Mouse (Mus musculus) c-Kit-positive CD71-negative TER-119-negative erythroid progenitor cells, embryonic 14.5 days (primary cell): Measurements from ENCODE around the gene Map7.

ENCODE experiments used
- DNase-seq: peaks from one replicate; pipeline ENCODE4 v3.0.0-alpha.2; 2013; ENCODE audit warnings: low read depth

Gene Map7

DNA sequence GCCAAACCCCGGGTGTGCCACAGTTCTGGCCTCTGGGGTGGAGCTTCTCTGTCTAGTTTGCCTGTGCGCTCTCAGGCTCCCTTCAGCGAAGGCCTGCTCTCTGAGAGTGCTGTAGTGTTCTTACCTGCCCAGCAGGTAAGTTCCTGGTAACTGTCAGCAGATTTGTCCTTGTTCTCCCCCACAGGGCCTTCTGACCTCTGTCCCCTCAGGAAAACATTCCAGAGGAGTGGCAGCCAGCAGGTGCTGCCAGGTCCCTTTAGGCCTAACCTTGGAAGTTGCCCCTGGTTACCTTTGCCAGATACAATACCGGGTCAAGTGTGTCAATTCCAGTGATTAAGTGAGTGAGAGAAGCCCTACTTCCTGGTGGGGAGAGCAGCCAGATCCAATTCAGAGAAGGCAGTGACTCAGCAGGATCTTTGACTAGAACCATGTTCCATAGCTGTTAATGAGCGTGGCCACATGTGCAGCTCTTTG is 38.6 kb downstream of the Map7 start:
- DNase-seq: no peak

DNA sequence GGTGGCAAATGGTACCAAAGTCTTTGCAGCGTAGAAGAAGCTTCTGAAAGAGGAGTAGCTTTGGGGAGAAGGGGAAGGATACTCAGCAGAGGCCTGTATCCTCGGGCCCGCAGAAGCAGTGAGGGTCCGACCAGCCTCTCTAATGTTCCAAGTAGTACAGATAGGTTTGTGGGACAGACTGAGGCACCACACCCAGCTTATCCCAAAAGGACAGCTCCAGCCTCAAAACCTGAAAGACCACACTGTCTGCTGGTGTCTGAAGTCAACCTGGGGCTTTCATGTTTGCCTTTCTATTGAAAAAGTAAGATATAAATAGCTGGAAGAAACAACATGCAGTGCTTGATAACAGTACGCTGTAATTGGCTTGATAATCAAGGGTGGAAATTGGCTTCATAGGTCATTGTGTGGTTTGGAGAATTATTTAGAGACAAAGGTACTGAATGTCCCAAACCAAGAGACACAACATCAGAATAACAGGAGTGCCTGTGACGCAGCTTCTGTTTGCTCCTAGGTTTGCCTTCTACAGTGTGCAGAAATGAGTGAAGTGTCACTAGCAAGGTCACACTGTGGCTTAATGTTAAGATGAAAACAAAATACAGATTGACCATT is 42.0 kb downstream of the Map7 start:
- no peak for DNase-seq

DNA sequence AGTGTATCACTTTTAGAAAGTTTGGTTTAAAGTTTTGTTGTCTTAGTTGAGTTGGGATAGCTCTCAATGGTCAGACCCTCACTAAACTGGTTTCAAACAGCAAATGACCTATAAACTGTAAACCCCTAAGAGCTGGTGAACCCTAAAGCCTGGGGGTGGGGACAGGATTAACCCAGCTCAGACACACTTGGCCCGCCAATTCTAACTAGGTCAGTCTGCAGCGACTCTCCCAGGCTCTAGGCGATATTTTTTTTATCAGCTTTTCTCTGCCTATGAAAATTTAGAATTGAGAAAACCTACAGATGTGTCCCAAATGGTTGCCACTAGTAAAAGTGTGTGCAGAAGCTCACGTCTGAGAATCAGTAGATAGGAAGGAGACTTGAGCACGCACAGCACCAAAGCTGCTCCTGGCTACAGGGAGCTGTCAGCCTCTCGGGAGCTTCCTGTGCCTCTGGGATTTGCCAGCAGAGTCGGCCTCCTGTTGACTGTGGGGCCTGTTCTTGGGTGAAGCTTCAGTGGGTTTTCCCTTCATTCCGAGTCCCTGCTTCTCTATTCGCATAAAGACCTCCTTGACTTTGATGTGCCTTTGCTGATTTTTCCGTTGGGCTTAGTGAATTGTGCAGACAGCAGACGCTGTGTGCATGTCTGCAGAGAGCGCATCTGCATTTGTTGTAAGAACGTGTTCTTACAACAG is 46.7 kb downstream of the Map7 start:
- DNase-seq: no peak

GRCm38 (mm10) chr10:20197039-20197438 is 48.8 kb downstream of the Map7 start:
- DNase-seq: no peak

DNA sequence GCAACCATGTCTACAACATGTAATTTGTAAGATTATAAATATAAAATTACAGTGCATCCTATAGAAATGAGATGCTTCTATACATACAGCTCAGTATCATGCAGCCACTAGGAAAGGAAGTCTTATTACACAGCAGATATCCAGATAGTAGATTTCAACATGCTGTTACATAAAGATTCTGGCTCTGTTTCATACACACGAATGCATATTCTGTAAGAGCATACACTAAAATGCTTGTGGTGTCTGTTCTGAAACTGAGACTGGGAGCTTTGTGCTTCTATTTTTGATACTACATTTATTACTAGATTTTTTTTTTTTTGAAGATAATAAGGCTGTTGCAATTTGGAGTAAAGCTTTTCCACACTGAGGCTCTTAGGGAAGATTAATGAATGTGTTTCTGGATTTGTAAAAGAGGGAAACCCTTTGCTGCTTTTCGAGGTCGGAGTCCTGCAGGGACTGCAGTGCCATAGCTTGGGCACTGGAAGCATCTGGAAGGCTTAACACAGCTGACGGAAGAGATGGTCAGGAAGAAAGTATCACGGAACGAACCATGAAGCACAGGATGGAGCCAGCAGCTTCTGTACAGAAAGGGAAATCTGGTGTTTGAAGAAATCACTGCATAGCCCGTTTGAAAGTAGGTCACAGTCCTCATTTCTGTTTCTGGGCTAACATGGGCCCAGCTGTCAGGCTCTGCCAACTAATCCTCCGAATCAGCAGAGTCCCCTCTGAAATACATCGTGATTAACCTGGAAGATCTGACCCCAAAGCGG is 50.9 kb downstream of the Map7 start:
- no peak for DNase-seq

GRCm38 (mm10) chr10:20201236-20201635 is 53.0 kb downstream of the Map7 start:
- no peak for DNase-seq

DNA sequence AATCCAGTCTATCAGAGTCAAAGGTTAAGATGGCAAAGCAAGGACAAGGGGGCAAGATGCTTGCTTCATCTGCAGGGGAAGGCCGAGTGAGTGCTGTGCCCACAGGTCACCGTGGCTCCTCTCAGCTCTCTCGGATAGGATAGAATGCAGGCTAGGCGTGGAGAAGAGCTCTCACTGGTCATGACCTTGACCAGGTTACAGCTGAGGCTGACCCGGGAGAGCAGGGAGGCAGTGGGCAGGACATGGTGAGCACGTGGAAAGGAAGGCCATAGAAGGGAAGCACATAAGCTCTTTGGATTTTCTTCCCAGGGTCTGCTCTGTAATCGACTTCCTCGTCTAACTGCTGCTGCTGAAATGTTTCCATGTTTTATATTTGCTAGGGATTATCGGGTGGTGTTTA is 53.9 kb downstream of the Map7 start:
- DNase-seq: no peak

DNA sequence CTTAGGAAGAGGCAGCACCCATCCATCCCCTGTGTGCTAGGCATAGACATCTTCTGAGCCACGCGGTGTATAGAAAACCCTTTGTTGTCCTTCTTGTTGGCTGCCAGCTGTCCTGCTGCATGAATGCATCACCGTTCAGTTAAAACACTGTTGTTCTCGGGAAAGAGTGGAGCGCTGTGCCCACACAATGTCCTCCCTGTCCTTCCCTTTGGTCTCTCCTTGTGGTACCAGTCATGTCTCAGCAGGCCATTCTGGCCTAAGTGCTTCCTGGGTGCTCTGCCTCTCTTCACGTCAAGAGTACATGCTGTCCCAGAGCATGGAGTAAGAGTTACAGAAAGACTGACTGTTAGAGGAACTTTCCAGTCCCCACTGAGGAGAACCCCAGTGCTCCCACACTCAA is 54.5 kb downstream of the Map7 start:
- DNase-seq: no peak

- no peak for DNase-seq
These were observed 55.2 kb downstream of the Map7 start for GRCm38 (mm10) chr10:20203502-20203901.

GRCm38 (mm10) chr10:20204696-20205431 is 56.6 kb downstream of the Map7 start:
- no peak for DNase-seq

GRCm38 (mm10) chr10:20206966-20207365 is 58.7 kb downstream of the Map7 start:
- no peak for DNase-seq

GRCm38 (mm10) chr10:20209609-20210341 is 61.5 kb downstream of the Map7 start:
- DNase-seq: no peak

- no peak for DNase-seq
These were observed 66.1 kb downstream of the Map7 start for GRCm38 (mm10) chr10:20214418-20214817.

DNA sequence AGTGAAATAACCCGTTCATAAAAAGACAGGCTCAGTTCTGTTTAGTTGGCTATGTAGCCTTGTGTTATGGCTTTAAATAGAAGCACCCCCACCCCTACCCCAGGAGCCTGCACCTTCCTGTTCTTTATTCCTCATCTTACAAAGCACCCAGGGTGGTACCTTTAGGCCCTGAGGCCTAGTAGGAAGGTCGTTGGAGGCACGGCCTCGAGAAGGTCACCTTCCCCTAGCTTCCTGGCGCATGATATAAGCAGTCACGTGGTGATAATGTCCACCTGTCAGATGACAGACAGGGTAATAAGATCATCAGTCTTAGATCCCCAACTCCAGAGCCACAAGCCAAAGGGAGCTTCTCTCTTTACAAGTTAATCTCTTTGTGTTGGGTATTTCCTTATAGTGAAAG is 68.7 kb downstream of the Map7 start:
- DNase-seq: no peak

GRCm38 (mm10) chr10:20218866-20219265 is 70.6 kb downstream of the Map7 start:
- no peak for DNase-seq

GRCm38 (mm10) chr10:20219538-20219937 is 71.3 kb downstream of the Map7 start:
- DNase-seq: no peak

- DNase-seq: no peak
These were observed 72.3 kb downstream of the Map7 start for GRCm38 (mm10) chr10:20220443-20221071.

- no peak for DNase-seq
These were observed 73.7 kb downstream of the Map7 start for GRCm38 (mm10) chr10:20222011-20222410.

DNA sequence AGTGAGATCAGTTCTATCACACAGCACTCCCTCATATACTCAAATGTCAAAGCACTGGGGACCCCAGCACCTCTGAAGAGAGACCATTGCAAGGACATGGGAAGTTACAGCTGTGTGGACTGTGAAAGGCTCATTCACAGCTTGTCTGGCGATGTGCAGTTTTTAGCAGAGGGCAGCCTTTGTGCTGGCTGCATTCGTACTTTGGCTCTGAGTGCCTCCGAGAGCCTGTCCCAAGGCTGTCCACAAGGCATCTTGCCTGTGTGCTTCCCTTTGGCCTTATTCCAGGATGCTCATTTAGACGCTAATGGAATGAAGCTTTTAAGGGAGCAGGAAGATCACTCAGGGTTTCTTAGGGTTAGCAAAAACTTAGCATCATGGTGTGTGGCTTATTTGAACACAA is 78.5 kb downstream of the Map7 start:
- no peak for DNase-seq

DNA sequence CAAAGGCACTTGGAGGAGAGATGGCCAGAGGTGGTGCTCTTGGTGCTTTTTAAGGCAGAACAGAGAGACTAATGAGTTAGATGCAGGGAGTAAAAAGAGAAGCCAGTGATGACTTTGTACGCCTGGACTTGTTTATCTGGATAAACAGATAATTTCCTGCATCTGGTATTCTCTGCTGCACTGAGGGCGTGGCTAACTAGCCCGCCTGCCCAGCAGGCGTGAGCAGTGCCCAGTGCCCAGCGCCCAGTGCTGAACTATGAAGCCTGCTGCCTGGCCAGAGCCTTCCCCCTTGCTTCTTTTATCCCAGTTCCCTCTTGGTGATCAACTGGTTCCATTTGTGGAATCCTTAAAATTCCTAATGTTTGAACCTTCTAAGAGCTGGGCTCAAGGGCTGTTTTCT is 81.8 kb downstream of the Map7 start:
- DNase-seq: no peak

GRCm38 (mm10) chr10:20233451-20233850 is 85.2 kb downstream of the Map7 start:
- DNase-seq: no peak
